Mouse (Mus musculus): Measurements from ENCODE around the gene Dusp22.

Gene Dusp22

DNA sequence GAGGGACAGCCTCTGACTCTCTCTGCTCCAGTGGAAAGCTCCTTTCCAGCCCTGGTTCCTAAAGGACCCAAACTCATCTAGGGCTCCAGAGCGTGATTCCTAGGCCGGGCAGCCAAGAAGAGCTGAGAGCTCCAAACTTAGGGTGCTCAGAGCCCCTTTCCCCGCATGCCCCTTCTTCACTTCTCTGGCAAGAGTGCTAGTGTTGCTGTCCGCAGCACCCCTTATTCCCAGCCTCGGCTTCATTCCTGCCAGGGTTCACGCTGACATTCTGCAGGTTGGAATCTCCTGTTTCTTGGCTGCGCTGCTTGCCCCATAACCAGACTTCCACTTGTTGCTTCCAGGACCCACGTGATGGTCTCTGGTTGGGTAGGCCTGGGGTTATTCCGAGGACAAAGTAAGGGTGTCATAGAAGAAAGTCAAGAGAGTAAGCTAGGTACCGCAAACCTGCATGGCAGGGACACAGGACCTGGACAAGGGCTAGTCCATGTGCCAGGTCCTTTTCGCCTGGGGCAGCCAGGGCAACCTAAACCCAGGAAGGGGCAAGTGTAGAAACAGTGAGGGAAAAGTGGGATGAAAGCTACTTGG is 89.8 kb downstream of the Dusp22 start:
- no peak for DNase-seq (ENCODE audit: low read depth, low spot score)

DNA sequence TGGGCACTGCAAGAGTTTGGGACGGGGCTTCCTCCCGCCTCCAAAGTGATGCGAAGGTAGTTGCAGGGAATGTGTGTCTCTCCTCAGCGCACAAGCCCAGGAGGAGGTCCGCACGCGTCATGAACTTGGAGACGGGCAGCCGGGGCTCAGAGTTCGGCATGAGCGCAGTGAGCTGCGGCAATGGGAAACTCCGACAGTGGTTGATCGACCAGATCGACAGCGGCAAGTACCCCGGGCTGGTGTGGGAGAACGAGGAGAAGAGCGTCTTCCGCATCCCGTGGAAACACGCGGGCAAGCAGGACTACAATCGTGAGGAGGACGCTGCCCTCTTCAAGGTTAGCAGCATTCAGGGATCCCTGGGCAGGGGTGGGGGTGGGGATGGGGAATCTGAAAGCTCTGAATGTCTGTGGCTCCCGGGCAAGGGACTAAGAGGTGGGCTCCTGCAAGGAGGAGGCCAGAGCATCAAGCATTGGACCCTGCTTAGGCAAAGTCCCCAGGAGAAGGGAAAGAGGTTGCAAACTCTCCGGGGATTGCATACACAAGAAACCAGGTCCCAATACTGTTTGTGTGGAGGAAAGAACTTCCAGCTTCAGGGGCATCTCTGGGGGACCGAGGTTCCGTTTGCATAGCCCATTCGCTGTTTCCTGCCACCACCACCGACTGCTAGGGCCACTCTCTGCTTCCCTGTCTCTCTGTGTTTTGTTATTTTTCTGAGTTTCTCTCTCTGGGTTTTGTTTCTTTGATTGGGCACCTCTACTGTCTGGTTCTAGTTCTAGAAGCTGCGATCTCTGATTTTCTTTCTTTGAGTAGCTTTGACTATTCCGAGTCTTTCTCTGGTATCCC is 90.9 kb downstream of the Dusp22 start:
- DNase-seq (ENCODE audit: low read depth, low spot score) = no peak

DNA sequence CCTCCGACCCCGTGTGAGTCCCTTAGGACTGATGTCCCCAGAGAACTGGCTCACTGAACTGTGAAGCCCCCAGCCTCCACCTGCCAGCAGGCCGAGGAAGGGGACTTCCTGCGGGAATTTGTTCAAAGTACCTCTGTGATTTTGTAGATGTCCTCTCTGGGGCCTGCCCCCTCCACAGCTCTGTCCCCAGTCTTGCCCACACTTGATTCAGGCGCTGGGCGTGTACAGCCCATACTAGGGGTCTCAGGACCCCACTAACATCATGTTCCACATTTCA is 91.4 kb downstream of the Dusp22 start:
- DNase-seq (ENCODE audit: low read depth, low spot score) = no peak

DNA sequence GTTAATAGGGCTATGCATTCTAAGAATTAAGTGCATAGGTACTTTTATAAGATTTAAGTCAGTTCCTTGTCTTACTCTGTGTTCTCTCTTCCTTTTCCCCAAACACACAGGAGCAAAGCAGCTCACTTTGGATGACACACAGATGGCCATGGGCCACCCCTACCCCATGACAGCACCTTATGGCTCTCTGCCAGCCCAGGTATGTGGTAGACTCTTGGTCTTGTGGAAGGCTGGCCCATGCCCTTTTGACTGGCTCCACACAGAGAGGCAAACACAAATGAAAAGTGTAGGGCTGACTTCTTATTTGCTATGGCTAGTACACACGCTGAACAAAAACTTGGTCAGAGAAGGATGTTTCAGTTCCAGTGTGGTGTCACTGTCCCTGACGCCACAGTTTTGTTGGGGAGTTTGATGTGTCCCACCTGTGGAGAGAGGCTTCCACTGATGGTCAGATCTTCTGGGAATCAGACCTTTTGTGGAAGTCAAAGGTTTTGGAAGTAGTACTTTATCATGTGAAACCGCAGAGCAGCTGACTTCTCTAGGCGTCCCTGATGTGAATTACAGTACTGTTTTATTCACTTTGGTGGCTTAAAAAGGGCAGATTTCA is 92.9 kb downstream of the Dusp22 start:
- DNase-seq (ENCODE audit: low read depth, low spot score) = no peak

DNA sequence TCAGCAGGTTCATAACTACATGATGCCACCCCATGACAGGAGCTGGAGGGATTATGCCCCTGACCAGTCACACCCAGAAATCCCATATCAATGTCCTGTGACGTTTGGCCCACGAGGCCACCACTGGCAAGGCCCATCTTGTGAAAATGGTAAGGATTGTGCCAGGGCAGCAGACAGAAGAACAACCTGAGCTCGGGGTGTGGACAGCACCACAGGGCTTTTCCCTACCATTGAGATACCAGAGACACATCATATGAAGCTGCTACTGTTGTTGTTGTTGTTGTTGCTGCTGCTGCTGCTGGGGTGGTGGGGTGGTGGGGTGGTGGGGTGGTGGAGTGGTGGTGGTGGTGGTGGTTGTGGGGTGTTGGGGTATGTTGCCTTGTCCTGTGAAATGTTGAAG is 93.6 kb downstream of the Dusp22 start:
- DNase-seq (ENCODE audit: low read depth, low spot score) = no peak

DNA sequence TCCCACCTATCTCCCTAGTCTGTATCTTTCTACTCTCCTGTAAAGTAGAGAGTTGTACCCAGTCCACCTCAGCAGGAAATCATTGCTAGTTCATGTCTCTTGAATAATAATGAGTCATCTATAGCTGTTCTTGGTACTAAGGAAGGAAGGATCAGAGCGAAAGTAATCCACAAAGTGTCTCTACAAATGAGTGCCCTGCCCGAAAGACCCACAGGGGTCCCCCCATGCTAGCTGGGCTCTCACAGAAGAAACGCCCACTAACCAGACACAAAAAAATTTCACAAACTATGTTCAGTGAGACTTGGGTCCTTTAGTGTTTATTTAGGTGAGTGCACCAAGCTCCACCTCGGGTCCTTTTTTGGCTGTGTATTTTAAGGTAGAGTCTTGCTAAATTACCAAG is 94.3 kb downstream of the Dusp22 start:
- DNase-seq (ENCODE audit: low read depth, low spot score) = no peak

DNA sequence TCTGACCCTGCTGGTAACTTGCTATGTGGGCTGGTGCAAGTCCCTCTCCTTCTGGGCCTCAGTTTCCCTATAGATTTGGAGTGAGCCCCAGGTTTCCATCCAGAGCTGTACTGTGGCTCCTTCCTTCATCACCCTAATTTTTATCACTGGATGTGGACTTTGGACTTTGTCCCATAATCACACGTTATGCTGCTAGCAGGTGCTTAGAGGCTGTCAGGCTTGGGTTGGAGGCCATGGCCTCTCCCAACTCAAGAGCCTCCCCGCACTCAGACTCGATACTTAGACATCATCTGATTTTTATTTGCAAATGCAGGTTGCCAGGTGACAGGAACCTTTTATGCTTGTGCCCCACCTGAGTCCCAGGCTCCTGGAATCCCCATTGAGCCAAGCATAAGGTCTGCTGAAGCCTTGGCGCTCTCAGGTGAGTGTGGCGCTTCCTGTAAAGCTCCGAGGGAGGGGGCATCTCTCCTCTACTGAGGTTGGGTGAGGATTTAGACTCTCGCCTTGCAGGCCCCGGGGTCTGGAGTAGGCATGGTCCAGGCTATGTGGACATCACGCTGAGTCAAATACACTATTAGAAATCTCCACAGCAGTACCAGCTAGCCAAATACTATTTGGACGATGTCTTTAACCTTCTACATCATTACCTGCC is 95.2 kb downstream of the Dusp22 start:
- DNase-seq (ENCODE audit: low read depth, low spot score) = no peak

DNA sequence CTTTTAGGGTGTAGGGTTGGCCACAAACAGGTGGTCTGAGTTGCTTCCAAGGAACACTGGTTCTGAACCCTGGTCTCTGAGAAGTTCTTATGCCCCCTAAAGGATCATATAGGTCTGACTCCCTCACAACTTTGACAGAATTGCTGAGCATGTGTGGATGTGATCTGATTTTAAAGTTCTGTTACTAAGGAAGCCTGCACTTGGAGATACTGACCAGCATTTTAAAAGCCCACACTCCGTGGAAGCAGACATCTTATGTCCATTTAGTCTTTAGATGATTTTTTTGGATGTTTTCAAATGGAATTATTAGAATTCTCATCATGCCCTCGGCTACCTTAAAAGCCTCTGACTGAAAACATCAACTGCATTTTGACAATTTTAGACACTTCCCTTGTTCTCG is 95.8 kb downstream of the Dusp22 start:
- DNase-seq (ENCODE audit: low read depth, low spot score) = no peak

DNA sequence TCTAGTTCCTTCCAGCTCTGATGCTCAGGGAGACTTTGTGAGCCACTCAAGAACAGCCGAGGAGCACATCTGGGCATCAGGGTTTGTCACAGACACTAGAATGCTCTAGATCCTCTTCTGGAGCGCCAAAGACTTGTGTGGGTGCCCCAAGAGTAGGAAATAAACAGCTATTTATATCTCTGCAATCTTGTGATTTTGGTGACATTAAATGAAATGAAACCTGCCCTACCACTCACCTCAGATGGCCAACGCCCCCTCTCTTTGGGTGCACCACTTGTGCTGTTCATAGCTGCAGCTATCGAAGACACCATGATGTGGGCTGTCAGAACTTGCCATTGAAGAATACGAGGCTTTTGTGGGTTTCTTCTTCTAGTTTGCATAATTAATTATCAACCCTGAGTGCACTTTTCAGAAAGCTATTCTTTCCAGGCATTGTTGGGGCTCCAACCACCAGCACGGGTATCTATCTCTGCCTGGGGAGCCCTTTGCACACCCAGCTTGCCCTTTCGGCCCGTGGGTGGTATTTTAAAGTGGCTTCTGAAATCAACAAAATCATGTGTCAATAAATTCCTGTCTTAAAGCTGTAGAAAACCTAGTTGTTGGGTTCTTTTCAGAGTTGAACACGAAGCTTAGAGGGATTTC is 96.3 kb downstream of the Dusp22 start:
- no peak for DNase-seq (ENCODE audit: low read depth, low spot score)

DNA sequence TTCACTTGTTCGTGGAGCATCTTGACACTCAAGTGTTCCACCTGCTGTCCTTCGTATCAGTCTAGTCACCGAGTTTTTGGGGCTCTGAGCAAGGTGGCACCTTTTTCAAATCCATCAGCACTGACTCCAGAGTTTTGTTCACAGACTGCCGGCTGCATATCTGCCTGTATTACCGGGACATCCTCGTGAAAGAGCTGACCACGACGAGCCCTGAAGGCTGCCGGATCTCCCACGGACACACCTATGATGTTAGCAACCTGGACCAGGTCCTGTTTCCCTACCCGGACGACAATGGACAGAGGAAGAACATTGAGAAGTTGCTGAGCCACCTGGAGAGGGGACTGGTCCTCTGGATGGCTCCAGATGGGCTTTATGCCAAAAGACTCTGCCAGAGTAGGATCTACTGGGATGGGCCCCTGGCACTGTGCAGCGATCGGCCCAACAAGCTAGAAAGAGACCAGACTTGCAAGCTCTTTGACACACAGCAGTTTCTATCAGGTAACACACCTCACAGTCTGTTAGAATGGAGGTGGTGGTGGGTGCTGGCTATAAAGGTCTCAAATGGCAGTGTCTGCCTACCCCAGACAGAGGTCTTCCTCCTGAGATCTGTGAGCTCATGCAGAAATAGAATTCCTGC is 97.6 kb downstream of the Dusp22 start:
- no peak for DNase-seq (ENCODE audit: low read depth, low spot score)

DNA sequence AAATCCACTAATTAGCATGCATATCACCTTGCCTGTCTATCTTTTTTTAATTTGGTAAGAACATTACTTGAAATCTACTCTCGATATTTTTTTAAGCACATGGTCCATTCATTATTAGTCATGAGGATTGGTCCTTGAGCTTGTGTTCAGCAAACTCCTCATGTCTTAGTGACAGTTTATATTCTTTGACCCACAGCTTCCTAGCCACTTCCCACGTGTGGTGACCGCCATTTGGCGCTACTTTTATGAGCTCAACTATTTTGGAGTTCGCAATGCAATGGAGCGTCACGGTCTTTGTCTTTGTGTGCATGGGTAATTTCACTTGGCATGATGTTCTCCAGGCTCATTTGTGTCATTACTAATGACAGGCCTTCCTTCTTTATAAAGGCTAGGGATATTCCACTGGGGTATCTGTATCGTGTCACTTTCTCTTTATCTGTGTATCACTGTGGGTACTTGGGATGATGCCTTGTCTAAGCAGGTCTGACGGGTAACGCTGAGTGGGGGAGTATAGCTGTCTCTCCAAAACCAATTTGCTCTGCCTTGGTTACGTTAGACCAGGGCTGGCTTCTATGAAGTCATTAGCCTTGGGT is 99.1 kb downstream of the Dusp22 start:
- DNase-seq (ENCODE audit: low read depth, low spot score) = no peak

DNA sequence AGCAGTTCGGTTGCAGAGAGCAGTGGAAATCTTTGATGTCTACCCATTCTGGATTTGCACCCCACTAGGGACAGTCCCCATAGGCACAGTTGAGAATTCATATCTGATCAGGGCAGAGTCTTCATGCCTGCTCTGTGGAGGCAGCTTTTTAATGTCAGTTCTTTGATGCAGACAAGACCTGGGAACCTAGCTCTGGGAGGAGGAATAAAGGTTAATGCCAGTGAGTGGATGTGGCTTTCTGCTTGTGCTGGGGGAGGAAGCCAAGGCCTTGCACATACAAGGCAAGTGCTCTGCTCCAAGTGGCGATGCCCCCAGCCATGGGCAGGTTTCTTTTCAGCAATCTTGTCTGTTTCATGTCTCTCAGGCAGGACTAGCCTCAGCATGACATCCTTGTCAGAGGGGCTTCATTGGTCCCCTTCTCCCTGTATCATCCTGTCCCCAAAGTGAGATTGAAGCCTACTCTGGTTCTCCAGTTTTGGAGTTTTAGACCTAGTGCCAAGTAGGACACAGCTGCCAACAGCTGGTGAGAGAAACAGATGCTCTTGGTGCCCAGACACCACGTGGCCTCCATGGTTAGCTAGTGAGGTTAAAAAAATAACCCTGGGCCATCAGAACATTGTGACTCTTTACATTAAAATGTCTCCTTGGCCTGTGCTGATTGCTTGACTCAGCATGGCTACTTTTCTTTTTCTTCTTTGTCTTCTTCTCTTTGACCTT is 100.7 kb downstream of the Dusp22 start:
- DNase-seq (ENCODE audit: low read depth, low spot score) = peak; percentile 55
